Mouse (Mus musculus): ENCODE data around the gene Ccdc183. TPM values are rescaled to one million over a fixed set of nuclear protein-coding genes. Genes with fewer than 3 reads are reported as not detected.

Gene Ccdc183
- total RNA-seq, 1 experiment from 2014 or later = not detected

- DNase-seq = peak; percentile 93
Observed at GRCm38 (mm10) chr2:25607761-25608622, 9.5 kb downstream of the Ccdc183 start, which contains the start of gene Rabl6. Rabl6 (minus strand) TSS chr2:25608521.

GRCm38 (mm10) chr2:25602526-25602925, 15.0 kb downstream of the Ccdc183 start:
- no peak for DNase-seq

DNA sequence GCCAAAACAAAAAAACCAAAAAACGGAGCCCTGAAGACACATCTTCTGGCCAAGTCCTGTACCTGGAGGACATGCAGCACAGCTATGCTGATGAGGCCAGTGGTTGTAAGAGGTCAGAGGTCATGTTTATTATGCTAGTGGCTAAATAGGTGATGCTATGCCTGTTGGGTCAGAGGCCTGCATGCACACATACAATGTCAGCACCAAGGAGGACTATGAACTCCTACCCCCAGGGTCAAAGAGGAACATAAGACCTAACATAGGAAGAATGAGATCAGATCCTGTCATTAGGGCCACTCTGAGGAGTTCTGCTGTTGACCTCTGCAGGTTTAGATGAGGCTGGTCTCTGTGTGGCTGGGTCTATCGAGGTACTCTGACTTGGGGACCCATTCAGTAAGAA, 17.4 kb downstream of the Ccdc183 start:
- DNase-seq = no peak

GRCm38 (mm10) chr2:25598749-25599148, 18.7 kb downstream of the Ccdc183 start:
- DNase-seq = no peak

GRCm38 (mm10) chr2:25596765-25597510, 20.5 kb downstream of the Ccdc183 start:
- DNase-seq = no peak

DNA sequence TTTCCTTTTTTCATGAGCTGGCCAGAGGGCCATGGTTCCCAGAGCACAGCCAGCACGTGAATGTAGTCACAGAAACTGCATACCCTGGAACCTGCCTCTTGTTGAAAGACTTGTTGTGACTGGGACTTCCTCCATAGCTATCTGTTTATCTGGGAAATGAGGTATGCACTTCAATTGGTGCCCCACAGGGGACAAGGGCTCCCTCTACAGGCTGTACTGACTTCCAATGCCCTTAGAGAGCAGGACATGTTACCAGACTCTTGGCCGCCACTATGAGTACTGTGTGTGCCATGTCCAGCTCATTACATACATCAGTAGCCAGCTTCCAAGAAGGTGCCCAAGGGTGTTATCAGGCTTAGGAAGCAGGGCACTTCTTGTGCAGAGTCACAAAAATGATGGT, 25.6 kb downstream of the Ccdc183 start:
- peak; percentile 62 for DNase-seq

DNA sequence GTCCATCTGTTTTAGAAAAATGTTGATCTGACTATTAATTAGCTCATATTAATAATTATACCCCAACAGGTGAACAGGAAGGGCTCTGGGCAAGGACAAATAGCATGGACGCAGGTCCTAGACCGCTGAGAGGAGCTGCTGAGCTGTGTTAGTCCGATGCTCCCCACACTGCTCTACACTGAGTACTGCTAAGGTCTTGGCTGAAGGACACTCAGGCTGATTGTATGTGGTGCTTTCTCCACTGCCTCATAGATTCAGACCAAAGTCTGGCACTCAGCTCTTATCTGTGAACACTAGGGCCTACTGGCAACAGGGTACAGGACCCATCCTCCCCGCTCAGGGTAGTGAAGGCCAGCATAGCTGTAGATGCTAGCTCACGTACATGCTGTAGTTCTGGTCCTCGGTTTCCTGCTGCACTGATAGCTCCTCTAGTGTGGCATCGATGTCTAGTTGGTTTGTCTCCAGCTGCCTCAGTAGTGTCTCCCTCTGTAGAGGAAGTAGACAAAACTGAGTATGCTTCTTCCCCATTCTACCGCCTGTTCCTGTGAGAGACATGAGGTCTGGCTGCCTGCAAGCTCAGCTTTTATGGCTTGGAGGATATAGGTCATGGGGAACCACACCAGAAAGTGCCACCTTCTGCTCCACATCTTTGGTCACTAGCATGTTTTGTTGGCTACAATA, 29.1 kb downstream of the Ccdc183 start:
- no peak for DNase-seq

DNA sequence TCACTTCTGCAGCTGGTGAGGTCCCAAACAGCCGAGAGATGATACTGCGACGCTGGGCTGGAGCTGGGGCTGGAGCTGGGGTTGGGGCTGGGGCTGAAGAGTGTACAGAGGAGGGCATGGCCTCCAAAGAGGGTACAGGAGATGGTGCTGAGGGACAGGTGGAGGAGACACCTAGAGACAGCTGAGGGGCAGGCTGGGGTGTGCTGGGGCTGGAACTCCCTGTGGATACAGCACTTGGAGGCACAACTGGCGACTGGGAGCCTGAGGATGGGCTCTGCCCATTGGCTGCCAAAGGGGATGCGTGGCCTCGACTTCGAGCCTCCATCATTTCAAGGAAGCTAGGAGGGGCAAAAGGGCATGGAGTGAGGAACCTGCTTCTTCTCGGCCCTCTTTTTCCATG, 30.2 kb downstream of the Ccdc183 start:
- DNase-seq = no peak

DNA sequence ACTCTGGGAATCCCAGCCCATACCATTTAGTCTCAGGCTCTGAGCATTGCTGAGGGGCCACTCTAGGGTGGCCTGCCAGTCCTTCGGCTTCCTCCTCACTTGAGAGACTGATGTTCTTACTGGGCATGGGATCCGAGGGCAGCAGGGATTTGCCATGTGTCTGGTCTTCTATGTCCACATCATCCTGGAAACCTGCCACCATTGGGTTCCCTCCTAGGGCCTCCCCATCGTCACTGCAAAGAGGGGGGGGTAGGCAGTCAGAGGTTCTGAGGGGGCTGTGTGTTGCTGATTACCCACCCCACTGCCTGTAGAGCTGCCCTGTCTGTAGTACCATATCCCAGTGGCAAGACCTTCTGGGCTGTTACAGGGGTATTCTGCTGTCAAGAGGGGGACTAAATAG, 31.9 kb downstream of the Ccdc183 start:
- no peak for DNase-seq

DNA sequence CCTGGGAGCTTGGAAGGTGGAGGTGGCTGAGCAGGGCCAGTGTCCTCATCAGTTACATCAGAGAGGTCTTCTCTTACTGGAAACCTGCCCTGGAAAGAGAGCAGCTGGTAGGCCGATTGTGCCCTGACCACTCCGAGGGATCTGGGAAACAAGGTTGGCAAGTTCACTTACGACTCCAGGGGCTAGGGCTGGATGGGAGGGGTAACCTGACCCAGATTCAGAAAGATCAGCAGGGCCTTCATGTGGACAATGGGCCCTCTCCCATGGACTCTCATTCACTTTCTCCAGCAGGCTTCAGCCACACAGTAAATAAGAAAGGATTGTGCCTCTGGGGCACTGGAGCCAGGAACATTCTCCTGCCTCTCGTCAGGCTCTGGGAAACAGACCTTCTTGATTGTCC, 32.6 kb downstream of the Ccdc183 start:
- DNase-seq = no peak

DNA sequence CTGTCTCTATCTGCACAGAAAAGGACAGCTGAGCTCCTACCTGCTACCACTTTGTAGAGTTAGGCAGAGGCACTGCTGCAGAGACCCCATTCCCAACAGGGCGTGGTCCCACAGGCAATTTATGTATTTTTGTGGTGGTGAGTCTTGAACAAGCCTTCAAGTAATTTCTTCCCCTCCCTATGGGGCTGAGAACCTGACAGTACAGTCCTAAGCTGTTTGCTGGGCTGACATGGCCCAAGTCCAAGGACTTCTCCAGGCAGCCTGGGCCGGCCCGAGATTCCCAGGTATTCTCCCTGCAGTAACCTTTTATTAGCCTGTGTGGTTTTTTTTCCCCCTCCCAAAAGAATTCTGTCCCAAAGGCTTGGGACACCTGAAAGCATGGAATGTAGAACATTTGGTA, 33.3 kb downstream of the Ccdc183 start:
- no peak for DNase-seq

DNA sequence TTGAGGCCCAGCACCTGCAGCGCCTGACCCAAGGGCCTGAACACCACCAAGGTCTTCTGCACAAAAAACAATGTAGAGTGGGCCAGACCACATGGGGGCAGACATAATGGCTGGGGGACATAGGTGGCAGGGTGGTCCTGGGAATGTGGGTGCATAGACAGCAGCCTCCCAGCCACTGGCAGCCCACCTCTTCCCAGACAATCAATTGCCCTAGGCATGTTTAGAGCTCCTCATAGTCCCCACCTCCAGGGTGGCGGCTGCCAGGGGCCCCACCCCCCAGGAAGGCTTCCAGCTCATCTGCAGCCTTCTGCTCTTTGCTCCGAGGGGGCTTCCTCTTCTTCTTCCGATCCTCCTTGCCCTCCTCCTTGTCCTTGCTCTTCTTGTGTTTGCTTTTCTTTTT, 33.9 kb downstream of the Ccdc183 start:
- peak; percentile 7 for DNase-seq

- DNase-seq = peak; percentile 35
Observed at GRCm38 (mm10) chr2:25583120-25583481, 34.4 kb downstream of the Ccdc183 start.

DNA sequence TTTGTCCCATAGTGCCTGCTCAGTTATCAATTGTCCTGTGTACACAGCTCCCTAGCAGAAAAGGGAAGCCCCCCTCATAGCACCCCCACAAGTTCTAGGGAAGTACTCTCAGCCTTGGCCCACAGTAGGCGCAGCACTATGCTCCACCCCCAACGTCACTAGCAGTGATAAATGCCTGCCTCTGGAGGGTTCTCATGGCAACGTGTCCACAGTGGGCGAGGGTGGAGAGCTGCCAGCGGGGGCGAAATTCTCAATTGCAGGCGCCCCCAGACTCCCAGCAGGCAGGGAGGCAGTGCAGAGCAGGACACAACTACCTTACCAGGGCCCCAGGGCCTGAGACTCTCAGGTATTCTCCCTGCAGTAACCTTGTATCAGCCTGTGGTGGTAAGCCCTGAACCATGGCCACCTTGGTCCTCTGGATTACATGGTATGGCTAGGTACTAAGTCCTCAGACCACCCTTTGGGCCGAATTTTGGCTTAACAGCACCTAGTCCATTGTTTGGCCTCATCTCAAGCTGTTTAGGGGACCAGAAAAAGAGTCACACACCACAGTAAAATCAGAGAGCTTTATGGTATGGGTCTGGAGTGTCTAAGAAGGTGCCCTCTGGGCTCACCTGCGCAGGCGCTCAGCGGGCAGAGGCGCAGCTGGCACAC, 34.9 kb downstream of the Ccdc183 start:
- DNase-seq = peak; percentile 70

- DNase-seq = peak; percentile 30
Observed at GRCm38 (mm10) chr2:25581901-25582301, 35.6 kb downstream of the Ccdc183 start.

DNA sequence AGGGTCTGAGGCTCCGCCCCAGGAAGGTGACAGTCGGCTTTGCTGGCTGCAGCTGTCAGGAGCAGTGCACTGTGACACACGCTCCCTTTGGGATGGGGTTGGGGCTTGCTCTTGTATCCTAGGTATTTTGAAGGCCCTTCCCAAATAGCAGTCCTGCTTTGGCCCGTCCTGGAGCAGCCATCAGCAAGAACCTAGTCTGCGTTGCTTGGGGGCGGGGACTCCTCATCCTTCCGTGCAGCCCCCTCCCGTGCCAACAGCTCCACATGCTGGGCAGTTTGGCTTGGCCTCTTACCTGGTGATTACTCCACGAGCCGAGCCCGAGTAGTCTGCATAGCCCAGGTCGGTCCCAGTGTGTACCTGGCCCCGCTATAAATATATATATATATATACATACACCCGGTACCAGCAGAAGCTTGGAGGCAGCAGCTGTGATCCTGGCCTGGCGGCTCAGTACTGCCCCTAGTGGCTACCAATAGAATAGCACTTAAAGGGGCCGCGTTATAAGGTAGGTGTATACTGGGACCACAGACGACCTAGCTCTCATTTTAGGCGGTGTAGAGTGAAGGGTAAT, 36.1 kb downstream of the Ccdc183 start, which contains the start of gene Ajm1:
Ajm1 (minus strand) TSS at position 464 of the 571 bp plus-strand sequence.
- DNase-seq = peak; percentile 77

DNA sequence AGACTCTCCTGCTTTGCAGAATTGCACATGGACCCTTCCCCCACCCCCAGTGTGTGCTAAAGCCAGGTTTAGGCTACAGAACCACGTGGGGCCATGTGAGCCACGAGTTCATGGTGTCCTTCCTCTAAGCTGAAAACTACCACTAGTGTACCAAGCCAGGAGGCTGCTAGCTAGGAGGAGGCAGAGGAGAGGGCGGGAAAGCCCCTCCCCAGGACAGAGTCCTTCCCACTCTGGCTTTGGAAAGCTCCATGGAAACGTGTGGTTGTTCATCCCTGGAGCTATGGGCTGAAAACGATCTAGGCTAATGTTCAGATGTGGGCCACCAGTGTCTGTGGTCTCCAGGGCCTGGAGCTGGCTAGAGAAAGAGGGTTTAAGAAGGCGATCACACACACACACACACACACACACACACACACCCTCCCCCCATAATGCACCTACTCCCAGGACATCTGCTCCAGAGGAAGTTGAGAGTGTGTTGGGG, 36.8 kb downstream of the Ccdc183 start:
- peak; percentile 7 for DNase-seq

- DNase-seq = peak; percentile 52
Observed at GRCm38 (mm10) chr2:25579737-25580460, 37.6 kb downstream of the Ccdc183 start.

DNA sequence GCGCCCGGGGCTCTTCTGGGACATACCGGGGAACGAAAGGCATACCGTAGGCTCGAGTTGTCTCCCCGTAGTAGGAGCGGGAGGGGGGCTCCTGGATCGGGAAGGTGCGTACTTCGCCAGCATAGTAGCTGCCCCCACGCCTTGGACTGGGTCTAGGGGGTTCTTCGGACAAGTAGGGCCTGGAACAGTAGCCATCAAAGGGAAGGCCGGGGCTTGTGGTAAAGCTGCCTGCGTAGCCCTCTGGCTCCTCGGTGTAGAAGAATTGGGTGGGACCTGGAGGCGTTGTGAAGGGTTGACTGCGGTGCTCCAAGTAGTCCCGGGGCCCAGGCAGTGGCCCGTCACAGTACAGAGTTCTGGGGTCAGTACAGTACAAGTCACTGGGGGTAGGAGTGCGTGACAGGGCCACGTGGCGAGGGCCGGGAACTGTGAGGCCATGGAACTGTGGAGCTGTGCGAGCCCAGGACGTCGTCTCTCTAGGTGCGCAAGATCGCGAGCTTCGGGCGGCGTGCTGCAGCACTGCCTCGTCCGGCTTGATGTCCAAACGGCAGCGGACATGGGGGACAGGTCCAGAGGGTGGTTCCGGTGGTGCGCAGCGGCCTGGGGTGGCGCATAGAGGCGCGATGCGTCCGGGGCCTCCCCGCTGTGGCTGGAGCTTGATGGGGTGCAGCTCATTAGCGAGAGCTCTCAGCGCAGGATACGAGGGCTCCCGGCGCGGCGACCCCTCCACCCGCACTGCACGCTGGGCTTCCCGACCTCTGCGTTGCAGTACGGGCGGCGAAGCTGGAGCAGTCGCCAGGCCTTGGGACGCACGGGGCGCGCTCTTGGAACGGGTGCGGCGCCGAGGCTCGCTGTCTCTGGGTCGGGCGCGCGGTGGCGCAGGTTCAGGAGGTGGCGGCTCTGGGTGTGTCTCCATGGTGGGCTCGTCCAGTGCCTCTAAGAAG, 38.4 kb downstream of the Ccdc183 start:
- peak; percentile 23 for DNase-seq
